Comparison of ENCODE assay signal across 1 mouse cellular context in genomic region chr10:19591641-19592441, GRCm38 (mm10).
TF ChIP-seq lines count a peak whose summit lies in the region.

TSS of gene Ifngr1 (plus strand) at chr10:19591949.

TF ChIP-seq in MEL, 35 proteins besides CTCF, POLR2A, EP300 and RAD21 (continued from another document):
- TF ChIP-seq TAL1 (IDR thresholded peaks at IDR 0.05; ENCODE audit: low read length) (no peak), KAT2A (conservative IDR thresholded peaks at IDR 0.05; ENCODE audit: low read depth, low read length) (no peak), GATA1 (IDR thresholded peaks at IDR 0.05; ENCODE audit: low read depth, low read length) (no peak)
